Mouse (Mus musculus): ENCODE results near the gene Slc22a21.

- TF ChIP-seq CHD2 (IDR thresholded peaks at IDR 0.05; ENCODE audit: low read length) = no peak
- no peak for TF ChIP-seq EP300 (IDR thresholded peaks at IDR 0.05; ENCODE audit: low read length)
- no peak for TF ChIP-seq MAZ (IDR thresholded peaks at IDR 0.05; ENCODE audit: low read depth, low read length)
- no peak for TF ChIP-seq POLR2A (IDR thresholded peaks at IDR 0.05; ENCODE audit: low read depth, low read length)
- TF ChIP-seq HCFC1 (IDR thresholded peaks at IDR 0.05; ENCODE audit: low read depth, low read length) = no peak
- TF ChIP-seq E2F4 (IDR thresholded peaks at IDR 0.05; ENCODE audit: insufficient replicate concordance, low read depth, low read length) = no peak
These were observed 25.5 kb downstream of the Slc22a21 start for GRCm38 (mm10) chr11:53954653-53955052.
